Mouse (Mus musculus): ENCODE measurements around the gene Stra6l.

The Stra6l gene

DNA sequence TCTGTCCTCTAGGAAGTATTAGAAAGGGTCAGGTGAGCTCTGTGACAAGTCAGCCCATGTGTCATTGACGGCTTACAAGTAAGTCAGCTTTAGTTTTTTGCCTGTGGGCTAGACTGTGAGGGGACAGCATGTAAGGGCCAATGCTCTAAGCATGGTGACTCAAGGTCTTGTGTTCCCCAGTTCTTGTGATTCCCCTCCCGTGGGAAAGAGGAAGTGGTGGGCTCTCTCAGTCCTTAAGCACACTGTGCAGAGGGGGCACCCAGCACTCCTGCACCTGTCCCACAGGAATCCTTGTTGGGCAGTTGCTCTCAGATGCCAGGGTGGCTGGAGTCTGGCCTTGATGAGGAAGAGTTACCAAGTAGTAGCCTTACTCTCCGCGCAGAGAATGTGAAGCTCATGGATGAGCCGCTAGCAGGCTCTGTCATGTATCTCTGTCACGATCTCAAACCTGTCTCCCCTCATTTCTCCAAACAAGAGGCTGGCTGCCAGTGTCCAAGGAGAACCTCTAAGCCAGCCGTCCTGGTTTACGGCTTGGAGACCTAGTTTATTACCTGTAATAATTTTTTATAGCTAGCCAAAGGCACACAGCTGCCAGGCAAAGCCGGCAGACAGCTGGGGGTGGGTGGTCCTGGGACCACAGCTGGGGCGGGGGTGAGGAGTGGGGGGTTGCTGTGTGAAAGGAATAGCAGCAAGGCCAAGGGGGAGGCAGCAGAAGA, at the start of gene Stra6l:
TSS of gene Stra6l (plus strand) at position 556 of the 716 bp plus-strand sequence.
- no peak for DNase-seq (ENCODE audit: low spot score in 2 of 2)

DNA sequence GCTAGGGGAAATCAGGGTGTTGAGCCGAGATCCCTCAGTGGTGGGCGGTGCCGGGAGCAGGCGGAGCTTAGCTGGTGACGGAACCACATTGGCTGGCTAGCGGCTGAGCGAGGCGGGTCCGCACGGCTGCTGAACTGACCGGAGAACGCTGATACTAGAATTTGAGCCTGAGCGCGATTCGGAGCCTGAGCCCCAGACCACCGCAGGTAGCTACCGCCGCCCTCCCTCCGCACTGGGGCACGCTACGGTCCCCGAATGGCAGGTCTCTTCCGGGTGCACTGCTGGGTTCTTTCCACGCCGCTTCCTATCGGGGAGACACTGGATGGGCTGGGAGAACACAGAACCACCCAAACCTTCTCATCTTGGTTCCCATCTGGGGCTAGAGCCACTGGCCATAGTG, 49.5 kb upstream of the Stra6l start, which contains the start of gene Aldh1b1:
TSS of gene Aldh1b1 (plus strand) at position 59 of the 400 bp plus-strand sequence.
- peak; percentile 62 to 67 for DNase-seq (ENCODE audit: low spot score in 2 of 2)

DNA sequence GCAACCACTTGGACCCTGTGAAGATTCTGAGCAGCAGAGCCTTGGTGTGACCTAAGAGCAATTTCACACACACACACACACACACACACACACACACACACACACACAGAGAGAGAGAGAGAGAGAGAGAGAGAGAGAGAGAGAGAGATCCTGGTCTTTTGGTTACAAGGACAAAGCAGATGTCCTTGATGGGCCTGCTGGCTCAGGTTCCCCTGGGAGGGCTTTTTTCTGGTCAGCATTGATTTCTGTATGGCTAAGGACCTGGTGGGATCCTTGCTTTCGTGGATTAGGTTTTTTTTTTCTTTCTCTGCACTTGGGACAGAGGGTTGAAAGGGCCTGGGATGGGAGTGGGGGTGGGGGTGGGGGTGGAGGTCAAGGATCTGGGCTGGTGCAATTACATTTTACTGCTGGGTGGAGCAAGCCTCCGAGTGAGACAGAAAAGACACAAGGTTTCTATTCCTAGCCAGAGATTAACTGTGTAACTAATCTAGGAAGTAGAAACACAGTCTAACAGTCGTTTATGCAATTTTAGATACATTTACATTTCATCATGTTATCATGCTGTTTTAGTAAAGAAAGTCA, 48.4 kb upstream of the Stra6l start:
- DNase-seq (ENCODE audit: low spot score in 2 of 2), result no peak

DNA sequence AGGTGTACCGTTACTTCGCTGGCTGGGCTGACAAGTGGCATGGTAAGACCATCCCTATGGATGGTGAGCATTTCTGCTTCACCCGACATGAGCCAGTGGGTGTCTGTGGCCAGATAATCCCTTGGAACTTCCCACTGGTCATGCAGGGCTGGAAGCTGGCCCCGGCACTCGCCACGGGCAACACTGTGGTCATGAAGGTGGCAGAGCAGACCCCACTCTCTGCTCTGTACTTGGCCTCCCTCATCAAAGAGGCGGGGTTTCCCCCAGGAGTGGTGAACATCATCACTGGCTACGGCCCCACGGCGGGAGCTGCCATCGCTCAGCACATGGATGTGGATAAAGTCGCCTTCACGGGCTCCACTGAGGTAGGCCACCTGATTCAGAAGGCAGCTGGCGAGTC, 45.6 kb upstream of the Stra6l start:
- no peak for DNase-seq (ENCODE audit: low spot score in 2 of 2)

- DNase-seq (ENCODE audit: low spot score in 2 of 2), result no peak
These were observed 40.4 kb upstream of the Stra6l start for GRCm38 (mm10) chr4:45808034-45808433.

DNA sequence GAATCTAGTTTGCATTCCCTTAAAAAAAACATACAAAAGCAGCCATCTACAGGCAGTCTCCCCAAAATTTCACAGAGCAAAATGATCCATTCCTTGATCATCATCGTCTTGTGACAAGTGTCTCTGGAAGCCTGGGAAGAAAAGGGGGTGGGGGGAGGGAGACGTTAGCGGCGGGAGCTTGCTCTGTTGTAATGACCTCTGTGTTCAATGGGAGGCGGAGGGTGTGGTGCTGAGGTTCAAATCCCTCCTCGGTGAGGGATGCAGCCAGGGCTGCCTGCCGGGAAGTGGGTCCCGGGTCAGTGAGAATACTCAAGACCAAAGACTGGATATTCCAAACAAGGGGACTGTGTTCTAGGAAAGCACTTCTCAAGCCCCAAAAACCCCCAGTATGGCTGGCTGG, 37.2 kb upstream of the Stra6l start:
- DNase-seq (ENCODE audit: low spot score in 2 of 2), result no peak

DNA sequence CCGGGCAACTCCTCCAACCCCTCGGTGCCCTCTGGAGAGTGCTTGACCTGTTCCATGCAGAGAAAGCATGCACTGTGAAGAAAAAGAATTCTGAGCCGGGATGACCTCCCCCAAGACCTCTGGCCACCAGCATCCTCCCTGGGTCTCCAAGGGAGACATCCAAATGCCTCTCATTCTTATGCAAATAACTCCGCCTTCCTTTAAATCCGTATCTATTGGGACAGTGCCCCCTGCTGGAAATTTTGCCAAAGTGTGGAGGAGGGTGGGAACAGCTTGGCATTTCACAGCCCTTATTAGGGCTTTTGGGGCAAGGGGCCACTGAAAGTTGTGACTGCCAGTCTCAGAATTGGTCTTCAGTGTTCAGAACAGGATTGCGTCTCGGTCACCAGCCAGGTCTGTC, 32.9 kb upstream of the Stra6l start:
- DNase-seq (ENCODE audit: low spot score in 2 of 2), result peak; percentile 12 to 29

DNA sequence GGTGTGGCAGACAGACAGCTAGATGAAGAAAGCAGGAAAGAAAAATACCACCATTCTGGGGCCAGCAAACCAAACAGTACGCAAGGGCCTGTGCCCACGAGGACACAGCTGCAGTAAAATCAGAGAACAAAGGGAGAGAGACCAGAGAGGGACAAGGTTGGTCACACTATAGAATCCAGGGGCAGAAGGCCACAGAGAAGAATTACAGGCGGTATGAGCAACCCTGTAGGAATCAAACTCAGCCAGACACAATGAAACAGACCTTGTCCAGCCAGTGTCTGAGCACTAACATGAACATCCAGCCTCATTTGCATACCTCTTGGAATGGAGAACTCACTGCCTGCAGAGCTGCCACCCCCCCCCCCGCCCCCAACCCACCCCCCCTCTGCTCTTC, 29.7 kb upstream of the Stra6l start:
- no peak for DNase-seq (ENCODE audit: low spot score in 2 of 2)

DNA sequence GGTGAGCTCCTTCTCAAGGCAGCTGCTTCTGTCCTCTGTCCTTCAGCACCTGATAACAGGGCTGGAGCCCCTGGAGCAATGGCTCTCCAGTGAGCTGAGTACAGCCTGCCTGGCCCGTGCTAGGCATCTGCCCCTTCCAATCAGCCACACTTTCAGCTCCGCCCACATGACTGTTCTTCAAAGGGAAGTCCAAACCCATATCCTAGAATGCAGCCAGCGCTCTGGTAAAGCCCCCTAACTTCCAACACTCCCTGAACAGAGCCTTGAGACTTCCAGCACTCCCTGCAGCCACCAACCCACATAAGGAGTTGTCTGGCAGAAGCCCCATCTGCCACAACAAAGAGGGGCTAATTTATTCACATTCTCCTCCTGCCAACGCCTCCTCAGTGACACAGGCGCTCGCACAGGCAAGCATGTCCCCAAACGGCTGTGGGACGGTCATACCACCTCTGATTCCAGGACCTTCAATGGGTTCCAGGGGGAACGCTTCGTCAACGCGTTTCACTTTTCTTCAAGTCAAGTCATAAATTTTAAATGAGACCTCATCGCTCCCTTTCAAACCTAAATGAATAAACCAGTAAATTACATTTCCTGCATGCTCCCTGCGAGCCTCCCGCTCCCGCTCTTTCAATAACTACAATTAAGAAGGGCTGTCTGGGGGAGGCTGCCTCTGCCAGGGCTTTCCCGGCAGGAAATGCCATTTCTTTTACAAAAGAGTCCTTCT, 29.1 kb upstream of the Stra6l start:
- no peak for DNase-seq (ENCODE audit: low spot score in 2 of 2)

GRCm38 (mm10) chr4:45820074-45820830, 28.2 kb upstream of the Stra6l start:
- DNase-seq (ENCODE audit: low spot score in 2 of 2), result peak in 1 of 2 experiments; percentile 58

GRCm38 (mm10) chr4:45821995-45822394, 26.5 kb upstream of the Stra6l start:
- DNase-seq (ENCODE audit: low spot score in 2 of 2), result no peak

- no peak for DNase-seq (ENCODE audit: low spot score in 2 of 2)
These were observed 25.5 kb upstream of the Stra6l start for GRCm38 (mm10) chr4:45822781-45823575.

DNA sequence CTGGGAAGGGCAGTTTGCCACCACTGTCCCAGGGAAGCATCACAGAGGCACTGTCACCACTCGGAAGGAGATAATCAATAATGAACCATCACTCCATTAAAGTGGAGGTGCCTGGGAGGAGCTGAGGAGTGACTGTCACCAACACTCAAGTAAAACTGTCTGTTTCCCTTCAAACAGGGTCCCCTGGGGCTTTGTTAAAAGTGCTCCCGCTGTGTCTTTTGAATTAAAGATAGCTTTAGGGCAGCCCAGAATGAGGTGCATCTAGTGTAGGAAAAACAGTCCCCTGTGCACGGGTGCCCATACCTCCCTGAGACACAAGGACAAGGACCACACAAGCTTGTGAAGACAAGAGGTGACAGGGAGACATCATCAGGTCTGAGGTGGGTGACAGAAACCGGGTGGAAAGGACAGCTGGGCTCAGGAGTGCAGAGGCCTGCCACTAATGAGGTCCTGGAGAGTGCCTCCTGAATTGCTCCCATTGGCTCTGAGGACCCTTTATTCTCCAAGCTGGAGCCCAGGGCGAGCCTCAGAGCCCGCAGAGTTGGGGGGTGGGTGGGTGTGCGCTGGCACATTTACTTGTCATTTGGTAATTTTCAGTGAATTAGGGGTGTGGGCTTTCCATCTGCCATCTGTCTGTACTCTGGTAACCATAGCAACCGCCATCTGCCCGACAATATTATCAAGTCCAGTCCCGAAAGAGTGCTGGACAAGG, 24.3 kb upstream of the Stra6l start:
- DNase-seq (ENCODE audit: low spot score in 2 of 2), result no peak

DNA sequence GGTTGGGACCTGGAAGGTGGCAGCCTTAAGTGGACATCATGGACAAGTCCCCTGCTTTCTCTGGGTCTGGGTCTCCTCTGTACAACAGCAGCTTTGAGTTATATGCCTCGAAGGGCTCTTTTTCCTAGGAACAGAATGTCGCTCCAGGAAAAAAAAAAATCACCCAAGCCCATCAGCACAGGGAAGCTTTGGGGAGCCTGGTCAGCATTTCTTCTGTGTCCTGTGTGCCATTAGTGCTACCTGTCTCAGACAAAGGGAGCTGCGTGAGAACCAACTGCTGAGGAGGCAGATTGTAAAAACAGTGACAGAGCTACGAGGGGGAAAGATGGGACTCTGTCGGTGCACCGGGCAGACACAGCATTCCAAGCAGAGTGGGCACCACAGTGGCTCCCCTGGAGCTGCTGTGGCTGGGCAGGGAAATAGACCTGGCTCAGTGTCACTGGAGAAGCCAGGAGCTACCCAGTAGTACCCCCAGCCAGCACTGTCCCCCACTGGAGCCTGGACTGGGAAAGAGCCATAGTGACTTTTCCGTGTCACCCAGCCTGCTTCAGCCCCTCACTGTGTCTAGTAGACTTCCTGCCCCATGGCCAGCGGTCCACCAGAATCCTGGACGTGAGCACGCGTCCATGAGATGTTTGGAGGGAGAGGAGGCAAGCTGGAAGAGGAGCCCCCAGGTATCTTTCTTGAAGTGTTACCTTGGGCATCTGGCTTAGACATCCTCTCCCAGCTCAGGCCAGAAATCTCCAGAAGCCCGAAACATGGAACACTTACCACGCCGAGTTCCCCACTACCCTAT, 23.5 kb upstream of the Stra6l start:
- no peak for DNase-seq (ENCODE audit: low spot score in 2 of 2)

- DNase-seq (ENCODE audit: low spot score in 2 of 2), result no peak
These were observed 22.0 kb upstream of the Stra6l start, which contains the start of gene Igfbpl1 for GRCm38 (mm10) chr4:45826275-45827040. TSS of gene Igfbpl1 (minus strand) at chr4:45826923.

- no peak for DNase-seq (ENCODE audit: low spot score in 2 of 2)
These were observed 18.3 kb upstream of the Stra6l start for GRCm38 (mm10) chr4:45829907-45830759.

DNA sequence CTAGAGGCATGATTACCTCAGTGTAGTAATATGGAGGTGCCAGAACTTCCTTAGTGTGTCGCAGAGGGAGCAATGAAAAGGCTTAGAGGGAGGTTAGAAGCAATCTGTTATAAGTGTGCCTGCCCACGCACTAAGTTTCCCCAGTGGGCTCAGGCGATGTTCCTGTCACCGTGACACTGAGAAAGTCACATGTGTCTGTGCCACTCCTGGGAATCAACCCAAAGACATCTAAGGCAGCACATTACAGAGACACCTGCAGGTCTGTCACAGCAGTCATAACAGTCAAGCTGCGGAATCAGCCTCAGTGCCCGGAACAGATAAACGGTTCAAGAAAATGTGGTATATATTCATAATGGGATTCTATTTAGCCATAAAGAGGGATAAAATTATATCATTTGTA, 16.5 kb upstream of the Stra6l start:
- no peak for DNase-seq (ENCODE audit: low spot score in 2 of 2)

DNA sequence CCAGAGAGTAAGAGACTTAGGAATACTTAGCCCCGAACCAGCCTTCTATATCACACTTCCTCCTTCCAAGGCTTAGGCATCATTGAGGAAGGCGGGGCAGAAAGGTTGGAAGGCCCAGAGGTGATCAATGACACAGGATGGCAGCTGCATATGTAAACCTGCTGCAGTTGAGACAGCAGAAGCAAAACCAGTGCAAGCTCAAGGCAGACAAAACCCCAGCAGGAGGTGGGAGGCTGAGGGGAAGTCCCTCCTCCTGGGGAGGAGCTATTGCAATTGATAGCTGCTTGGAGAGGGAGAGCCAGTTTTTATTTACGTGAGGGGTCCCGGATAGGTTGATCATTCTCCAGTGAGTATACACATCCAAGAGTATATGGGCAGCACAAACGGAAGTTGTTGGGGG, 15.0 kb upstream of the Stra6l start:
- DNase-seq (ENCODE audit: low spot score in 2 of 2), result no peak

All from natural killer cell, adult 2 months (primary cell).